Mouse (Mus musculus): ENCODE results near the gene Spata25. TPM values are rescaled to one million over a fixed set of nuclear protein-coding genes. Genes with fewer than 3 reads are reported as not detected.

Spata25 gene
- polyA plus RNA-seq, 1 experiment from 2014 or later = not detected

- H3K9me3 ChIP-seq = no peaks in the 10 kb centered on the region
- peak within 1 kb of the TSS; percentile 83 for H3K4me3 ChIP-seq
- under 1% methylated on average over 31 of the region's 31 CpGs for WGBS
- DNase-seq (ENCODE audit: low spot score) = peak; percentile 96
- no peaks in the 10 kb centered on the region for H3K27me3 ChIP-seq (ENCODE audit: insufficient read depth, poor library complexity, severe bottlenecking)
- H3K4me1 ChIP-seq = peaks cover 30% of the 10 kb centered on the region
- peaks cover 38% of the 10 kb centered on the region for H3K36me3 ChIP-seq
- H3K27ac ChIP-seq = peak within 1 kb of the TSS; percentile 96
Observed at GRCm38 (mm10) chr2:164833314-164833959, 5.1 kb upstream of the Spata25 start, which contains the start of gene Neurl2. TSS of gene Neurl2 (minus strand) at chr2:164833456.

GRCm38 (mm10) chr2:164832748-164833301 is 4.5 kb upstream of the Spata25 start, which contains the start of gene Ctsa:
TSS of gene Ctsa (plus strand) at chr2:164832873.
- peaks cover 38% of the 10 kb centered on the region for H3K36me3 ChIP-seq
- peak; percentile 93 for DNase-seq (ENCODE audit: low spot score)
- H3K4me3 ChIP-seq = peak within 1 kb of the TSS; percentile 83
- peak within 1 kb of the TSS; percentile 96 for H3K27ac ChIP-seq
- under 1% methylated on average over 35 of the region's 35 CpGs for WGBS
- H3K27me3 ChIP-seq (ENCODE audit: insufficient read depth, poor library complexity, severe bottlenecking) = no peaks in the 10 kb centered on the region
- peaks cover 30% of the 10 kb centered on the region for H3K4me1 ChIP-seq
- H3K9me3 ChIP-seq = no peaks in the 10 kb centered on the region

GRCm38 (mm10) chr2:164832032-164832747 is 3.9 kb upstream of the Spata25 start:
- Histone ChIP-seq H3K27me3 (ENCODE audit: insufficient read depth, poor library complexity, severe bottlenecking) (no peaks in the 10 kb centered on the region), H3K4me3 (peak overlapping the region; percentile 83), H3K27ac (peak overlapping the region; percentile 96), H3K4me1 (peaks cover 30% of the 10 kb centered on the region), H3K9me3 (no peaks in the 10 kb centered on the region), H3K36me3 (peaks cover 38% of the 10 kb centered on the region)
- 58% methylated on average over 16 of the region's 16 CpGs for WGBS
- no peak for DNase-seq (ENCODE audit: low spot score)

- H3K36me3 ChIP-seq = peaks cover 38% of the 10 kb centered on the region
Observed at GRCm38 (mm10) chr2:164831029-164831428, 2.7 kb upstream of the Spata25 start.

DNA sequence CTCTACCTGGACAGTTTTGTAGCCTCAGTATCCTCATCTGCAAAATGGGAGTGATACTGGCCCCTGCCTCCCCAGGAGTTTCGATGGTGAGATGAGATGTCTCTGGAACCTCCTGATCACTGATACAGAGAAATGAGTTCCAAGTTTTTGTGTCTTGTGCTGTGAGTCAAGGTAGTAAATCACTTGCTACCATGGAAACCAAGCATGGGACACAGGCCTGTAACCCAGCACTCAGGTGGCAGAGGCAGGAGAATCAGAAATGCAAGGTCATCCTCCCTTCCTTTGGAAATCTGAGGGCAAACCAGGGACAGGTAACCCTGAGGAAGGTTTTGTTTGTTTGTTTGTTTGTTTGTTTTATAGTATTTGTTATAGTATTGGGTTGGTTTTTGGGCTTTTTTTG is 753 bp upstream of the Spata25 start:
- WGBS = 95% methylated on average over 1 of the region's 1 CpGs

More at GRCm38 (mm10) chr2:164831029-164831428, 2.7 kb upstream of the Spata25 start:
- WGBS = 84% methylated on average over 10 of the region's 10 CpGs
- DNase-seq (ENCODE audit: low spot score) = no peak
- Histone ChIP-seq H3K4me1 (peaks cover 30% of the 10 kb centered on the region), H3K4me3 (no peak overlapping the region), H3K9me3 (no peaks in the 10 kb centered on the region), H3K27ac (no peak overlapping the region), H3K27me3 (ENCODE audit: insufficient read depth, poor library complexity, severe bottlenecking) (no peaks in the 10 kb centered on the region)

GRCm38 (mm10) chr2:164827146-164827850 is 1.0 kb downstream of the Spata25 start:
- H3K36me3 ChIP-seq = peaks cover 45% of the 10 kb centered on the region

More for the DNA sequence above, 753 bp upstream of the Spata25 start:
- Histone ChIP-seq H3K4me1 (peaks cover 19% of the 10 kb centered on the region), H3K36me3 (peaks cover 45% of the 10 kb centered on the region), H3K9me3 (no peaks in the 10 kb centered on the region), H3K27me3 (ENCODE audit: insufficient read depth, poor library complexity, severe bottlenecking) (no peaks in the 10 kb centered on the region), H3K4me3 (no peak overlapping the region), H3K27ac (no peak overlapping the region)
- DNase-seq (ENCODE audit: low spot score) = no peak

DNA sequence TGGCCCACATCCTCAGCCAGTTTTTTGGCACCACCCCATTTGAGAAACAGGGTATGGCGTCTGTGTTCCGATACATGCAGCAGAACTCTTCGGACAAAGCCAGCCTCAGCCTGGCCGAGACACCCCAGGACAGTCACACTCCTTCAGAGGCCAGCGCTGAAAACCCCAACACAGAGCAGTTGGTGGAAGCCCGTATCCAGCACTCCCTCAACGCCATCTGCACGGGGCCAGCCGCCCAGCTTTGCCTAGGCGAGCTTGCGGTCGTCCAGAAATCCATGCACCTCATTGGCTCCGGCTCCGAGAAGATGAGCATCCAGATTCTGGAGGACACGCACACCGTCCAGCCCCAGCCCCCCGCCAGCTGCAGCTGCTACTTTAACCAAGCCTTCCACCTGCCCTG is 2.8 kb downstream of the Spata25 start:
- 92% methylated on average over 17 of the region's 17 CpGs for WGBS
- peaks cover 55% of the 10 kb centered on the region for H3K36me3 ChIP-seq
- peaks cover 11% of the 10 kb centered on the region for H3K4me1 ChIP-seq
- H3K9me3 ChIP-seq = no peaks in the 10 kb centered on the region
- H3K27me3 ChIP-seq (ENCODE audit: insufficient read depth, poor library complexity, severe bottlenecking) = no peaks in the 10 kb centered on the region
- DNase-seq (ENCODE audit: low spot score) = no peak
- no peak overlapping the region for H3K27ac ChIP-seq
- H3K4me3 ChIP-seq = no peak overlapping the region

More at GRCm38 (mm10) chr2:164827146-164827850, 1.0 kb downstream of the Spata25 start:
- no peak for DNase-seq (ENCODE audit: low spot score)
- Histone ChIP-seq H3K9me3 (no peaks in the 10 kb centered on the region), H3K27me3 (ENCODE audit: insufficient read depth, poor library complexity, severe bottlenecking) (no peaks in the 10 kb centered on the region), H3K27ac (no peak overlapping the region), H3K4me1 (peaks cover 16% of the 10 kb centered on the region), H3K4me3 (no peak overlapping the region)
- WGBS = 83% methylated on average over 15 of the region's 16 CpGs

DNA sequence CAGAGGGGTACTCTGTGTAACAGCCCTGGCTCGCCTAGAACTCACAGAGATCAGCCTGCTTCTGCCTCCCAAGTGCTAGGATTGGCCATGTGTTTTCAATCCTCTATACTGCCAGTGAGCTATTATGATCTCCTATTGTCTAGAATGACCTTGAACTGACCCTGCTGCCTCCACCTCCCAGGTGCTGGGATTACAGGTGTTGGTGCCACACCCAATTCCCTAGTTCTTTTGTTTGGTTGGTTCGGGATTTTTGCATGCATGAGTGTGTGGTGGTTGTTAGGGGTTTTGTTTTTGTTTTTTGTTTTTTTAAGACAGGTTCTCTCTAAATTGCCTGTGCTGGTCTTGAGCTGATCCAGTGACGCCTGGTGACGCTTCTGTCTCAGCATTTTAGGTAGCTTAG is 4.4 kb downstream of the Spata25 start:
- peaks cover 10% of the 10 kb centered on the region; the same call in 1 of the 2 replicates for H3K4me1 ChIP-seq
- no peak overlapping the region for H3K4me3 ChIP-seq
- H3K9me3 ChIP-seq = no peaks in the 10 kb centered on the region
- peaks cover 63% of the 10 kb centered on the region for H3K36me3 ChIP-seq
- 88% methylated on average over 4 of the region's 4 CpGs for WGBS
- DNase-seq (ENCODE audit: low spot score) = no peak
- H3K27ac ChIP-seq = no peak overlapping the region
- H3K27me3 ChIP-seq (ENCODE audit: insufficient read depth, poor library complexity, severe bottlenecking) = no peaks in the 10 kb centered on the region

GRCm38 (mm10) chr2:164823181-164823585 is 5.2 kb downstream of the Spata25 start:
- H3K36me3 ChIP-seq = peaks cover 56% of the 10 kb centered on the region
- peak; percentile 80 for DNase-seq (ENCODE audit: low spot score)
- no peaks in the 10 kb centered on the region for H3K9me3 ChIP-seq
- WGBS = 2% methylated on average over 10 of the region's 10 CpGs
- peaks cover 10% of the 10 kb centered on the region; the same call in 1 of the 2 replicates for H3K4me1 ChIP-seq
- H3K27ac ChIP-seq = peak overlapping the region; percentile 90
- peak overlapping the region; percentile 87 for H3K4me3 ChIP-seq
- no peaks in the 10 kb centered on the region for H3K27me3 ChIP-seq (ENCODE audit: insufficient read depth, poor library complexity, severe bottlenecking)

DNA sequence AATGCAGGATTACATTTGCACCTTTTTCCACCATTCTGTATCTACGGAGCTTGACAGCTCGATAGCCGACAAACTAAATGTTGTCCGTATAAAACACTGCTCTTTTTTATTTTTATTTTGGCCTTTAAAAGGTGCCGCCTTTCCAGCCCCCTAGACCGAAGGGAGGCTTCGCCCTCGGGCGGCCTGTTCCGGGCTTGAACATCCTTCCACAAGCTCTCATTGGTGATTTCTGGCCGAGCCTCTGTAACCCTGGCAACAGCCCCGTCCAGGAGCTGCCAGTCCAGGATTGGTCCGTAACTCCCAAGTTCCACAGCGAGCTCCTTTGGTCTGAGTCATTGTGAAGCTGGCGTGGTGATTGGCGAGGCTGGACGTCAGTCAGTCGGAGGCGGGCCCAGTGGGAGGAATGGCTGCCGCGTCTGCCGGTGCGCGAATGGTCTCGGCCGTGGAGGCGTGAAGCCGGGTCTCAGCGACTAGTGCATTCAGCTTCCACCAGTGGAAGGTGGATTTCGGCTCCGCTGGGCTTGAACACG is 5.6 kb downstream of the Spata25 start, which contains the start of gene Zswim1:
TSS of gene Zswim1 (plus strand) at position 51 of the 530 bp plus-strand sequence.
- Histone ChIP-seq H3K36me3 (peaks cover 51% of the 10 kb centered on the region), H3K4me3 (peak within 1 kb of the TSS; percentile 87), H3K27me3 (ENCODE audit: insufficient read depth, poor library complexity, severe bottlenecking) (no peaks in the 10 kb centered on the region), H3K4me1 (peaks cover 12% of the 10 kb centered on the region), H3K9me3 (no peaks in the 10 kb centered on the region), H3K27ac (peak within 1 kb of the TSS; percentile 90)
- DNase-seq (ENCODE audit: low spot score) = peak; percentile 100
- 1% methylated on average over 32 of the region's 32 CpGs for WGBS

DNA sequence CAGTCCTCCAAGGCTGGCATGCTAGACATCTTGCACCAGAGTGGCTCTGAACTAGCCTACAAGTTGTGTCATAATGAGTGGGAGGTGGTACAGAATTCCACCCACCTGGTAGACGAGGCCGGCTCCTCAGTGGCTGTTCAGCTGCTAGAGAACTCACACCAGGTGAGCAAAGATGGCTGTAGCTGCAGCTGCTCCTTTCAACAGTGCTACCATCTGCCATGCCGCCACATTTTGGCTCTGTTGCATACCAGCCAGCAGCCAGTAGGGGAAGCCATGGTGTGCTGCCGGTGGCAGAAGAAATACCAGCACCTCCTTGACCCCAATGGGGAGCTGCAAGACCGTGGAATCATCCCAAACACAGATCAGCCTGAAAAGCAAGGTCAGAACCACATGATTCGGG is 7.3 kb downstream of the Spata25 start:
- Histone ChIP-seq H3K27me3 (ENCODE audit: insufficient read depth, poor library complexity, severe bottlenecking) (no peaks in the 10 kb centered on the region), H3K36me3 (peaks cover 35% of the 10 kb centered on the region), H3K9me3 (no peaks in the 10 kb centered on the region), H3K27ac (no peak overlapping the region), H3K4me1 (peaks cover 22% of the 10 kb centered on the region), H3K4me3 (no peak overlapping the region)
- WGBS = 84% methylated on average over 6 of the region's 6 CpGs
- no peak for DNase-seq (ENCODE audit: low spot score)

GRCm38 (mm10) chr2:164817703-164818102 is 10.6 kb downstream of the Spata25 start:
- Histone ChIP-seq H3K4me3 (no peak overlapping the region), H3K9me3 (no peaks in the 10 kb centered on the region), H3K36me3 (peaks cover 28% of the 10 kb centered on the region), H3K27me3 (ENCODE audit: insufficient read depth, poor library complexity, severe bottlenecking) (no peaks in the 10 kb centered on the region), H3K27ac (peak overlapping the region; percentile 52), H3K4me1 (peaks cover 27% of the 10 kb centered on the region)
- 60% methylated on average over 5 of the region's 5 CpGs for WGBS
- DNase-seq (ENCODE audit: low spot score) = no peak
